Comparison of ENCODE assay signal across 8 mouse cellular contexts in the genomic region with DNA sequence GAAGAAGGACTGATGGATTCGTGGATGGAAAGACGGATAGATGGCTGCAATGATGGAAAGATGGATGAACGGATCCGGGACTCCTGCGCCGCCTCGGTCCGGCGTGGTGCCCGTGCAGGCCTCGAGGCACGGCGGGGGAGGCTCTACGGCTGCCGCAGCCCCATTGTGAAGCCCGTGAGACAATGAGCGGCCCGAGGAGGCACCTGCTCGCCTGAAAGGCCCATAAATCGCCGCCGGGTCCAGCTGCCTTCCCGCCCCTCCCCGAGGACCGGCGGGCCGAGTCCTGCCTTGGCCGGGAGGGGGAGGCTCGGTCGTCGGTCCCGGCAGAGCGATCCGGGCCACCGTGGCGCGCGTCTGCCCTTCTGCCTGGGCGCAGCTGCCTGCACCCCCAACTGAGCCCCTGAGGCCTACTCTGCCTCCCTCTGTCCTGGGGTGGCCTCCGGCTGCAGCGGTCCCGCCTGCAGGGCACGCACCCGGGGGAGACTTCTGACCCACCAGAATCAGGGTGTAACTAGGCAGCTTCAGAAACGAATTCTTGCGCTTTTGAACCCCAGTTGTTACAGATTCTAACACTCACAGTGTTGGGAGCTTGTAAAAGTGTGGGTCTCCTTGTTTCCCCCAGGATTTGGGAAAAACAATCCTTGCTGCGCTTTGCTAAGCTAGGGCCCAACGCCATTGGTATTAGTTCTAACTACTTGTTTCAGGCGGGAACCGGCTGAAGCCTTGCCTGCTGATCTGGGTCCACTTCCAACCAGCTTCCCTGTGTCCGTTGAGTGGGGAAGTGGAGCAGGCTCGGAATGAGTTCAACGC. TPM values are rescaled to one million over a fixed set of nuclear protein-coding genes. Genes with fewer than 3 reads are reported as not detected.
DNase-seq lines count a peak whose midpoint lies in the region; ATAC-seq and TF ChIP-seq lines count a peak whose summit lies in the region.

No protein-coding gene starts in this region.

- no peaks in the 10 kb centered on the region for H3K36me3 ChIP-seq in heart, embryonic 12.5 days
- H3K36me3 ChIP-seq in hindbrain, embryonic 14.5 days (replicated peaks; ENCODE audit: control insufficient read depth, insufficient read depth): no peaks in the 10 kb centered on the region
- no peaks in the 10 kb centered on the region for H3K36me3 ChIP-seq in midbrain, embryonic 12.5 days
- no peaks in the 10 kb centered on the region for H3K36me3 ChIP-seq in thymus, adult 2 months (ENCODE audit: control insufficient read depth, insufficient read depth, low read length)

- no peak for DNase-seq in heart, adult 11 months
- peak; percentile 76 for DNase-seq in embryo, embryonic 11 days
- no peak for DNase-seq in hindbrain, embryonic 14.5 days (ENCODE audit: low spot score)
- DNase-seq in thymus, adult 2 months: no peak
- no peak for DNase-seq in spleen, postnatal 36 days (ENCODE audit: low spot score in 2 of 2)

- no peak for ATAC-seq in heart, embryonic 12.5 days (ENCODE audit: insufficient number of reproducible peaks, low FRiP score)
- peak; percentile 44; the same call in 1 of the 2 replicates for ATAC-seq in hindbrain, embryonic 14.5 days (ENCODE audit: low FRiP score)
- peak; percentile 69 for ATAC-seq in midbrain, embryonic 12.5 days (ENCODE audit: low FRiP score, low read depth)
- no peak for ATAC-seq in megakaryocyte-erythroid progenitor cell, adult 5-6 weeks (replicated peaks; ENCODE audit: low FRiP score, low TSS enrichment, poor library complexity, severe bottlenecking)

- H3K9me3 ChIP-seq in heart, embryonic 12.5 days (replicated peaks): no peaks in the 10 kb centered on the region
- no peaks in the 10 kb centered on the region for H3K9me3 ChIP-seq in hindbrain, embryonic 14.5 days (ENCODE audit: control insufficient read depth, low read length)
- no peaks in the 10 kb centered on the region for H3K9me3 ChIP-seq in midbrain, embryonic 12.5 days

- peaks cover 54% of the 10 kb centered on the region for H3K27me3 ChIP-seq in heart, embryonic 12.5 days (replicated peaks)
- H3K27me3 ChIP-seq in hindbrain, embryonic 14.5 days (ENCODE audit: control insufficient read depth, insufficient read depth, low read length): peaks cover 4% of the 10 kb centered on the region; the same call in 1 of the 2 replicates
- peaks cover 48% of the 10 kb centered on the region for H3K27me3 ChIP-seq in midbrain, embryonic 12.5 days
- H3K27me3 ChIP-seq in thymus, adult 2 months (ENCODE audit: control insufficient read depth, insufficient read depth, low read length): peaks cover 14% of the 10 kb centered on the region

- H3K27ac ChIP-seq in heart, embryonic 12.5 days (ENCODE audit: poor library complexity, severe bottlenecking): no peak overlapping the region
- peak overlapping the region; percentile 62; the same call in 1 of the 2 replicates for H3K27ac ChIP-seq in hindbrain, embryonic 14.5 days
- peak overlapping the region; percentile 93 for H3K27ac ChIP-seq in midbrain, embryonic 12.5 days (replicated peaks)
- H3K27ac ChIP-seq in thymus, adult 2 months (ENCODE audit: control insufficient read depth, insufficient read depth, low read length): no peak overlapping the region

- peak overlapping the region; percentile 88 for H3K4me2 ChIP-seq in heart, embryonic 12.5 days
- H3K4me2 ChIP-seq in hindbrain, embryonic 14.5 days (replicated peaks): peak overlapping the region; percentile 61
- H3K4me2 ChIP-seq in midbrain, embryonic 12.5 days (replicated peaks): peak overlapping the region; percentile 59

- H3K9ac ChIP-seq in heart, embryonic 12.5 days: peak overlapping the region; percentile 74
- H3K9ac ChIP-seq in hindbrain, embryonic 14.5 days: peak overlapping the region; percentile 62
- H3K9ac ChIP-seq in midbrain, embryonic 12.5 days (replicated peaks): peak overlapping the region; percentile 61

- no peak for TF ChIP-seq POLR2A in thymus, adult 2 months (IDR thresholded peaks at IDR 0.05; ENCODE audit: control insufficient read depth, extremely low read depth, insufficient read depth, low read length, poor library complexity)

- 7% methylated on average over 53 of the region's 53 CpGs for WGBS in heart, embryonic 12.5 days
- 3% methylated on average over 53 of the region's 53 CpGs for WGBS in hindbrain, embryonic 14.5 days
- 3% methylated on average over 52 of the region's 53 CpGs for WGBS in midbrain, embryonic 12.5 days
- WGBS in thymus, adult 2 months: 18% methylated on average over 53 of the region's 53 CpGs

- TF ChIP-seq CTCF in thymus, adult 2 months (IDR thresholded peaks at IDR 0.05; ENCODE audit: borderline replicate concordance, control insufficient read depth, extremely low read depth, insufficient read depth, low read length, poor library complexity): no peak

- H3K4me1 ChIP-seq in heart, embryonic 12.5 days (replicated peaks): peaks cover 17% of the 10 kb centered on the region
- H3K4me1 ChIP-seq in hindbrain, embryonic 14.5 days (replicated peaks; ENCODE audit: control insufficient read depth, insufficient read depth, low read length): peaks cover 18% of the 10 kb centered on the region; the same call in 1 of the 2 replicates
- H3K4me1 ChIP-seq in midbrain, embryonic 12.5 days: peaks cover 48% of the 10 kb centered on the region
- H3K4me1 ChIP-seq in thymus, adult 2 months (replicated peaks; ENCODE audit: control insufficient read depth, insufficient read depth, low read length): no peaks in the 10 kb centered on the region

- peak overlapping the region; percentile 49 for H3K4me3 ChIP-seq in heart, embryonic 12.5 days
- peak overlapping the region; percentile 27 for H3K4me3 ChIP-seq in hindbrain, embryonic 14.5 days (replicated peaks; ENCODE audit: low read length)
- H3K4me3 ChIP-seq in midbrain, embryonic 12.5 days: peak overlapping the region; percentile 37
- H3K4me3 ChIP-seq in thymus, adult 2 months (ENCODE audit: control insufficient read depth, insufficient read depth, low read length): no peak overlapping the region

RNA-seq across cellular contexts. Expression of a gene that starts 15.0 kb away (rescaled TPM):
- 1,218 and 1,354 TPM in 2 replicates for polyA plus RNA-seq in heart, embryonic 12.5 days (2016; fragmentation: Nextera tagmentation; extraction: Ambion mirVana)
- 293 and 336 TPM in 2 replicates for polyA plus RNA-seq in hindbrain, embryonic 14.5 days (2014; fragmentation: Nextera tagmentation; extraction: Ambion mirVana)
- polyA plus RNA-seq in midbrain, embryonic 12.5 days (2016; fragmentation: Nextera tagmentation; extraction: Ambion mirVana): 875 and 1,070 TPM in 2 replicates
- 4.3 TPM in 1 of 2 replicates, not detected in the other for total RNA-seq in megakaryocyte-erythroid progenitor cell, adult 5-6 weeks (2014; fragmentation: Nextera tagmentation)
- total RNA-seq in megakaryocyte-erythroid progenitor cell, adult 5-6 weeks (2017): 1.1 and 1.3 TPM in 2 replicates
- 10.3 and 10.4 TPM in 2 replicates for polyA plus RNA-seq in thymus, adult 2 months (2012; rRNA removed)

RNA-seq across cellular contexts. Expression of a gene that starts 27.7 kb away (rescaled TPM):
- polyA plus RNA-seq in heart, embryonic 12.5 days (2016; fragmentation: Nextera tagmentation; extraction: Ambion mirVana): 0.90 and 0.91 TPM in 2 replicates
- polyA plus RNA-seq in hindbrain, embryonic 14.5 days (2014; fragmentation: Nextera tagmentation; extraction: Ambion mirVana): 0.90 and 1.0 TPM in 2 replicates
- 0.38 and 0.48 TPM in 2 replicates for polyA plus RNA-seq in midbrain, embryonic 12.5 days (2016; fragmentation: Nextera tagmentation; extraction: Ambion mirVana)
- total RNA-seq in megakaryocyte-erythroid progenitor cell, adult 5-6 weeks (2014; fragmentation: Nextera tagmentation): 0.62 and 3.0 TPM in 2 replicates
- 1.1 and 2.5 TPM in 2 replicates for total RNA-seq in megakaryocyte-erythroid progenitor cell, adult 5-6 weeks (2017)
- polyA plus RNA-seq in thymus, adult 2 months (2012; rRNA removed): 6.1 and 8.0 TPM in 2 replicates

RNA-seq across cellular contexts. Expression of a gene that starts 57.1 kb away (rescaled TPM):
- polyA plus RNA-seq in heart, embryonic 12.5 days (2016; fragmentation: Nextera tagmentation; extraction: Ambion mirVana): 1.7 and 2.2 TPM in 2 replicates
- 0.57 and 0.87 TPM in 2 replicates for polyA plus RNA-seq in hindbrain, embryonic 14.5 days (2014; fragmentation: Nextera tagmentation; extraction: Ambion mirVana)
- 1.4 and 1.5 TPM in 2 replicates for polyA plus RNA-seq in midbrain, embryonic 12.5 days (2016; fragmentation: Nextera tagmentation; extraction: Ambion mirVana)
- total RNA-seq in megakaryocyte-erythroid progenitor cell, adult 5-6 weeks (2014; fragmentation: Nextera tagmentation): 8.4 and 8.5 TPM in 2 replicates
- 6.2 and 15.8 TPM in 2 replicates for total RNA-seq in megakaryocyte-erythroid progenitor cell, adult 5-6 weeks (2017)
- polyA plus RNA-seq in thymus, adult 2 months (2012; rRNA removed): 0.39 TPM in 1 of 2 replicates, not detected in the other

Comparison
In these comparisons a context has a peak if more than half of its experiments do, and no peak if none do; other contexts are left out.
1. ATAC-seq: peak in hindbrain, embryonic 14.5 days (single experiment) and midbrain, embryonic 12.5 days (single experiment); none in heart, embryonic 12.5 days (single experiment) and megakaryocyte-erythroid progenitor cell, adult 5-6 weeks (single experiment).
2. H3K27ac ChIP-seq: peak in hindbrain, embryonic 14.5 days (single experiment) and midbrain, embryonic 12.5 days (single experiment); none in heart, embryonic 12.5 days (single experiment) and thymus, adult 2 months (single experiment).
3. RNA of a gene that starts 15.0 kb away (polyA plus RNA-seq): 1,218 to 1,354 TPM in heart, embryonic 12.5 days, 875 to 1,070 TPM in midbrain, embryonic 12.5 days and 293 to 336 TPM in hindbrain, embryonic 14.5 days; 10.3 to 10.4 TPM in thymus, adult 2 months; every median in the first group is over 10 times any median in the second.
4. Peak in every context shown above with its lines, with median percentiles within 50 percentile points of each other: H3K4me2 ChIP-seq and H3K9ac ChIP-seq.